Mouse (Mus musculus) thymus, adult 2 months (tissue): ENCODE data around the gene Myo1a.

ENCODE experiments used
- CTCF ChIP-seq: fragments of 200-500 bp; IDR thresholded peaks from 2 replicates; pipeline ENCODE4 v1.5.1; 2012; ENCODE audit warnings: mild to moderate bottlenecking, control low read depth, low read length, moderate library complexity, borderline replicate concordance; ENCODE audit not compliant: control insufficient read depth, poor library complexity, insufficient read depth; ENCODE audit errors: extremely low read depth
- POLR2A ChIP-seq: fragments of 200-500 bp; IDR thresholded peaks from 2 replicates; pipeline ENCODE4 v1.6.1; 2012; ENCODE audit warnings: mild to moderate bottlenecking, low read length, control low read depth, moderate library complexity; ENCODE audit not compliant: control insufficient read depth, poor library complexity, insufficient read depth; ENCODE audit errors: extremely low read depth

DNA sequence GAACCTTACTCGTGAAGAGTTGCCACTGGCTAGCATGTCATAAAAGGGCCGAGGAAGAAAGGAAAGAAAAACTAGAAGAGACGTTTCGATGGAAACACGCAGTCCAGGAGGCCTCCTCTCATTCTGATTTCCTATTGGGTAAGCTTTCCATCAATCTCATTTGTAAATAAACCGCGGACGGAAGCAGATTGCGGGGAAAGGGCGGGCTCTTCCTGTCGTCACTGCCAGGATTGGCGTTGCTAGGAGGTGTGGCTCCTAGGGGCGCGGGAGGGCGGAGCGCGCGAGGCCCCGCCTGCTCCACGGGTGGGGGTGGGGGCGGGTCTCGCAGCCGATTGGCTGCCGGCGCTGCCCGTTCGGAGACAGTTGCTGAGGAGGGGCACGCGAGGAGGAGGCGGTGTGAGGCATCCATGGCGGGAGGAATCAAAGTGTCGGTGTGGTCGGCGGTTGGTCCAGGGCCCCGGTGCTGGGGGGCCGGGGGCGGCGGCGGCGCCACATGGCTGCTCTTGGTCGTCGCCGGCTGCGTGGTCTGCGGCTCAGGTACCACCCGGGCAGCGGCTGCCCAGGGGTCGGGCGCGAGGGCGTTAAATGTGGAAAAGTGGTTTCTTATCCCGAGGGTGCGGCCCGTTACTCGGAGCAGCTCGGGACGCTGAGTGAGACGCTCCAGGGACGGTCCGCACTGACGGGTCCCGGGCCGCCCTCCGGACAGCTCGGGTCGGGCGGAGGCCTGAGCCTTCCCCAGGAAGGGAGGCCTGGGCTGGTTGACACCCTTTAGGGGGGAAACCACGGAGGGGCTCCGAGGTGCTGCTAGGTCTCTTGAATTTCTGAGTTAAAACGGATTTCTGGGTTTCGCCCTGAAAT, 28.1 kb upstream of the Myo1a start:
- TF ChIP-seq CTCF (no peak), POLR2A (peak; percentile 54; the same call in 1 of the 2 replicates)
